Mouse (Mus musculus) thymus, adult 2 months (tissue): Measurements from ENCODE around the gene Lacc1. TPM values are rescaled to one million over a fixed set of nuclear protein-coding genes. Genes with fewer than 3 reads are reported as not detected.

ENCODE experiments used
- DNase-seq: peaks from one replicate; pipeline ENCODE4 v3.0.0; 2021
- H3K27ac ChIP-seq: fragments of 200-500 bp; 2 replicates; pipeline ENCODE4 v1.5.1; 2012; ENCODE audit warnings: low read length, control low read depth; ENCODE audit not compliant: control insufficient read depth, insufficient read depth
- H3K27me3 ChIP-seq: fragments of 200-500 bp; 2 replicates; pipeline ENCODE4 v1.6.1; 2012; ENCODE audit warnings: mild to moderate bottlenecking, low read length, moderate library complexity, mixed read lengths; ENCODE audit not compliant: control insufficient read depth, insufficient read depth
- H3K36me3 ChIP-seq: fragments of 200-500 bp; 2 replicates; pipeline ENCODE4 v1.6.1; 2012; ENCODE audit warnings: mild to moderate bottlenecking, low read length, moderate library complexity; ENCODE audit not compliant: control insufficient read depth, insufficient read depth
- H3K4me1 ChIP-seq: fragments of 200-500 bp; replicated peaks from 2 replicates; pipeline ENCODE4 v1.6.1; 2012; ENCODE audit warnings: low read length; ENCODE audit not compliant: control insufficient read depth, insufficient read depth
- H3K4me3 ChIP-seq: fragments of 200-500 bp; 2 replicates; pipeline ENCODE4 v1.5.1; 2012; ENCODE audit warnings: mild to moderate bottlenecking, low read length, control low read depth, moderate library complexity; ENCODE audit not compliant: control insufficient read depth, insufficient read depth
- CTCF ChIP-seq: fragments of 200-500 bp; IDR thresholded peaks from 2 replicates; pipeline ENCODE4 v1.5.1; 2012; ENCODE audit warnings: mild to moderate bottlenecking, control low read depth, low read length, moderate library complexity, borderline replicate concordance; ENCODE audit not compliant: control insufficient read depth, poor library complexity, insufficient read depth; ENCODE audit errors: extremely low read depth
- POLR2A ChIP-seq: fragments of 200-500 bp; IDR thresholded peaks from 2 replicates; pipeline ENCODE4 v1.6.1; 2012; ENCODE audit warnings: mild to moderate bottlenecking, low read length, control low read depth, moderate library complexity; ENCODE audit not compliant: control insufficient read depth, poor library complexity, insufficient read depth; ENCODE audit errors: extremely low read depth
- WGBS: fragments of 180-500 bp; shearing (Covaris S2); methylation state at CpG from one replicate; pipeline ENCODE4 v1.1.7; 2018; 5-methylcytosine and 5-hydroxymethylcytosine counted together
- polyA plus RNA-seq: library from polyadenylated mRNA; depleted of rRNA; stranded (reverse); fragments of >200 nt; gene quantifications from 2 replicates; pipeline ENCODE4 v1.2.3, GENCODE M21; 2012; rRNA removed

Gene Lacc1
- polyA plus RNA-seq, result 6.0 and 8.8 TPM in 2 replicates

GRCm38 (mm10) chr14:77036226-77037046 is at the start of gene Lacc1, which contains the start of gene Ccdc122:
Lacc1 (minus strand) TSS chr14:77036904.
Ccdc122 (plus strand) TSS chr14:77036772.
- under 1% methylated on average over 85 of the region's 86 CpGs for WGBS
- DNase-seq, result peak; percentile 86
- TF ChIP-seq CTCF, result peak; percentile 99
- TF ChIP-seq POLR2A, result no peak
- Histone ChIP-seq H3K4me1 (no peaks in the 10 kb centered on the region), H3K36me3 (no peaks in the 10 kb centered on the region), H3K4me3 (peak within 1 kb of the TSS; percentile 72), H3K27ac (no peak within 1 kb of the TSS), H3K27me3 (no peaks in the 10 kb centered on the region)

GRCm38 (mm10) chr14:77081248-77081647 is 44.5 kb upstream of the Lacc1 start:
- H3K4me1 ChIP-seq, result no peaks in the 10 kb centered on the region
- 94% methylated on average over 5 of the region's 5 CpGs for WGBS
- DNase-seq, result no peak

GRCm38 (mm10) chr14:77069361-77069760 is 32.7 kb upstream of the Lacc1 start:
- 96% methylated on average over 1 of the region's 1 CpGs for WGBS

More at GRCm38 (mm10) chr14:77081248-77081647, 44.5 kb upstream of the Lacc1 start:
- H3K27ac ChIP-seq, result no peak overlapping the region
- no peaks in the 10 kb centered on the region for H3K27me3 ChIP-seq
- no peak overlapping the region for H3K4me3 ChIP-seq
- no peaks in the 10 kb centered on the region for H3K36me3 ChIP-seq
- TF ChIP-seq CTCF (no peak), POLR2A (no peak)

DNA sequence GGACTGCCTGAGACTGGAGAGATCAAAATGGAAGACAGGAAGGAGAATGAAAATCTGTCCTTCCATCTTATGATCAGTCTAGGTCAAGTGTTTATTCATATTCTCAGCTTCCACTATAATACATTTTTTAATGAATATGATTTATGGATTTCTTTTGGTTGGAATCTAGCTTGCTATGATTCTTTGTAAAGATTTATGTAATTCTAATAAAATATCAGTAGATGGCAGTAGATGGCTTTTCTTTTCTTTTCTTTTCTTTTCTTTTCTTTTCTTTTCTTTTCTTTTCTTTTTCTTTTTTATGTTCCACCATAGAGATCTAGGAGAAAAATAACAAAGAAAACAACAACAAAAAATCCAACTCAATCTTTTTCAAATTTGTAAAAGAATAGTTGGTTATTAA is 16.6 kb upstream of the Lacc1 start:
- DNase-seq, result no peak
- Histone ChIP-seq H3K36me3 (no peaks in the 10 kb centered on the region), H3K27me3 (no peaks in the 10 kb centered on the region), H3K27ac (no peak overlapping the region), H3K4me1 (no peaks in the 10 kb centered on the region), H3K4me3 (no peak overlapping the region)
- TF ChIP-seq CTCF (no peak), POLR2A (no peak)

More at GRCm38 (mm10) chr14:77069361-77069760, 32.7 kb upstream of the Lacc1 start:
- H3K36me3 ChIP-seq, result no peaks in the 10 kb centered on the region
- H3K27me3 ChIP-seq, result no peaks in the 10 kb centered on the region
- H3K4me3 ChIP-seq, result no peak overlapping the region
- DNase-seq, result no peak
- H3K4me1 ChIP-seq, result no peaks in the 10 kb centered on the region
- no peak overlapping the region for H3K27ac ChIP-seq
- TF ChIP-seq CTCF (no peak), POLR2A (no peak)

GRCm38 (mm10) chr14:77037832-77038425 is 1.2 kb upstream of the Lacc1 start:
- WGBS, result 72% methylated on average over 8 of the region's 8 CpGs
- TF ChIP-seq CTCF, result no peak
- no peak for TF ChIP-seq POLR2A

DNA sequence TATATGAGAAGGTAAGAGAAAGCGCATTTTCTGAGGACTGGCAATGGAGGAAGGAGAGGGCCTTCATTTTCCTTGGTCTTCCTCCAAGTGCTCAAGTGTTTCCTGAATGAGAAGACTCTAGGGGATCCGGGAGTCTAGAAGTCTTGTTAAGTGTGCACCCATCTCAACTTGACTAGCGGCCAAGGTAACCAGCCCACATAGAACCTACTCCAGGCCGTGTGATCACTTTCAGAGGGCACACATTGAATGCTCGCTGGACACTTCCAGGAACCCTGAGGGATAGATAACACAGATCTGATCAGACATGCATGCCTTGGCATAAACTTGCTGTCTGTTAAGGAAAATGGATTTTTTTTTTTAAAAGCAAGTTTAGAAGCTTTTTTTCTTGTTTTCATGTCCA is 626 bp upstream of the Lacc1 start:
- Histone ChIP-seq H3K36me3 (no peaks in the 10 kb centered on the region), H3K27ac (no peak overlapping the region), H3K4me1 (no peaks in the 10 kb centered on the region), H3K4me3 (no peak overlapping the region), H3K27me3 (no peaks in the 10 kb centered on the region)
- WGBS, result 80% methylated on average over 5 of the region's 5 CpGs
- TF ChIP-seq POLR2A, result no peak
- TF ChIP-seq CTCF, result no peak
- DNase-seq, result no peak

More at GRCm38 (mm10) chr14:77037832-77038425, 1.2 kb upstream of the Lacc1 start:
- Histone ChIP-seq H3K27ac (no peak overlapping the region), H3K36me3 (no peaks in the 10 kb centered on the region), H3K4me3 (no peak overlapping the region), H3K4me1 (no peaks in the 10 kb centered on the region), H3K27me3 (no peaks in the 10 kb centered on the region)
- DNase-seq, result no peak

DNA sequence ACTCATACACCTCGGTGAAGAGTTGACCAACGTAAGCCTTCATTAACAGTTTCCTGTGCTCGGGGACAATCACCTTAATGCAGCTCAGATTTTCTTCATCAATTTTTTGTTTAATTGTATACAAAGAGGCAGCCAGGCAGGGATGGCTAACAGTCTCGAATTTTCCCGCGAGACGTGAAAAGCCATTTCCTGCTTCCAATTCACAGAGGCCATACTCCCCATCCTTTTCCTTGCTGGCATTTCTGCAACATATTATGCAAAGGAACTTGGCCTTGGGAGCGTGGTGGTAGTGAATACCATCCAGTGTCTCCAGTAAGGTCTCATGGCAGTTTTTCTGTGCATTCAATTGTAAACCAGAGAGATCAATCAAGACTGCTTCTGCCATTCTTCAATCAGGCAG is 1.7 kb downstream of the Lacc1 start:
- TF ChIP-seq POLR2A (no peak), CTCF (no peak)
- 92% methylated on average over 8 of the region's 8 CpGs for WGBS
- Histone ChIP-seq H3K4me3 (no peak overlapping the region), H3K27ac (no peak overlapping the region), H3K36me3 (no peaks in the 10 kb centered on the region), H3K27me3 (no peaks in the 10 kb centered on the region), H3K4me1 (no peaks in the 10 kb centered on the region)
- DNase-seq, result no peak
